Mouse (Mus musculus): ENCODE results near the gene Blvrb. TPM values are rescaled to one million over a fixed set of nuclear protein-coding genes. Genes with fewer than 3 reads are reported as not detected.
A peak's percentile ranks its signal among the peaks of the same experiment; 100 is the strongest.

Blvrb gene
- polyA plus RNA-seq, 1 experiment from 2014 or later, result 853 TPM

DNA sequence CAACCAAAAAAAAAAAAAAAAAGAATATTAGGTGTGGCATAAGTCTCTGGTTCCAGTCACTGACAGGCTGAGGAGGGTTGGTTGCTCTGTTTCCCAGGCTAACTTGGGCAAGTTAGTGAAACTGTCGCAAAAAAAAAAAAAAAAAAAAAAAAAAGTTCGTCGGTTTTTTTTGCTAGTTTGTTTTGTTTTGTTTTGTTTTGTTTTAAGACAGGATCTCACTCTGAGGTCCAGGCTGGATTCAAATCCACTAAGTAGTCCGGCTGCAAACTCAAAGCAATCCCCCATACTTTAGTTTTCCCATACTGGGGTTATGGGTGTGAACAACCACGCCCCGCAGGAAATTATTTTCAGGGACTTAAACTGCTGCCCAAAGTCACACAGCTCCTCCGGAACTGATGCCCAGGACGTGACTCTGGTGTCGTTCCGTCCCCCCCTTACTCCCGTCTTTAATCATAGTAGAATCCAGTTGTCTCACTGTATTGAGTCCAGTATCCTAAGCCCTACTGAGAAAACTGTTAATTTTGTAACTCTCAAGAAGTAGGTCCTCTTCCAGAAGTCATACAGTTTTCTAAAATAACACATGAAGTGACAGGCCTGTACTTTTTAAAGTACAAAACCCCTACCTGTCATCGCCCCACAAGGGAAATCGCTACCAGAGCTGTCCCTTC, 38.5 kb downstream of the Blvrb start:
- Histone ChIP-seq H3K4me3 (ENCODE audit: low read depth, low read length) (peak overlapping the region; percentile 93), H3K9me3 (replicated peaks; ENCODE audit: control insufficient read depth, low read length) (no peaks in the 10 kb centered on the region), H3K4me1 (ENCODE audit: control insufficient read depth, low read depth, low read length) (peaks cover 65% of the 10 kb centered on the region), H3K27ac (ENCODE audit: low read length) (peak overlapping the region; percentile 96), H3K4me2 (ENCODE audit: low read depth, low read length) (peak overlapping the region; percentile 90), H3K9ac (ENCODE audit: low read depth, low read length) (peak overlapping the region; percentile 77), H3K36me3 (ENCODE audit: control insufficient read depth, insufficient read depth) (peaks cover 10% of the 10 kb centered on the region), H3K27me3 (ENCODE audit: control insufficient read depth, insufficient read depth, low read depth, low read length) (no peaks in the 10 kb centered on the region)
- 2% methylated on average over 13 of the region's 13 CpGs for WGBS (ENCODE audit: insufficient replicate concordance)
- no peak for ATAC-seq (ENCODE audit: low read depth)

- no peaks in the 10 kb centered on the region for H3K9me3 ChIP-seq (replicated peaks; ENCODE audit: control insufficient read depth, low read length)
- peaks cover 66% of the 10 kb centered on the region for H3K4me1 ChIP-seq (ENCODE audit: control insufficient read depth, low read depth, low read length)
- no peaks in the 10 kb centered on the region for H3K27me3 ChIP-seq (ENCODE audit: control insufficient read depth, insufficient read depth, low read depth, low read length)
- H3K27ac ChIP-seq (ENCODE audit: low read length), result peak within 1 kb of the TSS; percentile 97
- peaks cover 10% of the 10 kb centered on the region for H3K36me3 ChIP-seq (ENCODE audit: control insufficient read depth, insufficient read depth)
- WGBS (ENCODE audit: insufficient replicate concordance), result under 1% methylated on average over 78 of the region's 80 CpGs
- peak within 1 kb of the TSS; percentile 90 for H3K4me2 ChIP-seq (ENCODE audit: low read depth, low read length)
- H3K9ac ChIP-seq (ENCODE audit: low read depth, low read length), result peak within 1 kb of the TSS; percentile 94
- peak; percentile 80 for ATAC-seq (ENCODE audit: low read depth)
- H3K4me3 ChIP-seq (ENCODE audit: low read depth, low read length), result peak within 1 kb of the TSS; percentile 93
Measured at GRCm38 (mm10) chr7:27486770-27487697, 39.3 kb downstream of the Blvrb start, which contains the start of gene Sertad1. Sertad1 (plus strand) TSS chr7:27486910.

- H3K27me3 ChIP-seq (ENCODE audit: control insufficient read depth, insufficient read depth, low read depth, low read length), result no peaks in the 10 kb centered on the region
- peak overlapping the region; percentile 93 for H3K4me3 ChIP-seq (ENCODE audit: low read depth, low read length)
- peak overlapping the region; percentile 94 for H3K9ac ChIP-seq (ENCODE audit: low read depth, low read length)
- no peaks in the 10 kb centered on the region for H3K9me3 ChIP-seq (replicated peaks; ENCODE audit: control insufficient read depth, low read length)
- peak overlapping the region; percentile 97 for H3K27ac ChIP-seq (ENCODE audit: low read length)
- H3K4me2 ChIP-seq (ENCODE audit: low read depth, low read length), result peak overlapping the region; percentile 90
- peaks cover 10% of the 10 kb centered on the region for H3K36me3 ChIP-seq (ENCODE audit: control insufficient read depth, insufficient read depth)
- no peak for ATAC-seq (ENCODE audit: low read depth)
- 2% methylated on average over 13 of the region's 13 CpGs for WGBS (ENCODE audit: insufficient replicate concordance)
- H3K4me1 ChIP-seq (ENCODE audit: control insufficient read depth, low read depth, low read length), result peaks cover 60% of the 10 kb centered on the region
Measured at GRCm38 (mm10) chr7:27487740-27488268, 40.0 kb downstream of the Blvrb start.

DNA sequence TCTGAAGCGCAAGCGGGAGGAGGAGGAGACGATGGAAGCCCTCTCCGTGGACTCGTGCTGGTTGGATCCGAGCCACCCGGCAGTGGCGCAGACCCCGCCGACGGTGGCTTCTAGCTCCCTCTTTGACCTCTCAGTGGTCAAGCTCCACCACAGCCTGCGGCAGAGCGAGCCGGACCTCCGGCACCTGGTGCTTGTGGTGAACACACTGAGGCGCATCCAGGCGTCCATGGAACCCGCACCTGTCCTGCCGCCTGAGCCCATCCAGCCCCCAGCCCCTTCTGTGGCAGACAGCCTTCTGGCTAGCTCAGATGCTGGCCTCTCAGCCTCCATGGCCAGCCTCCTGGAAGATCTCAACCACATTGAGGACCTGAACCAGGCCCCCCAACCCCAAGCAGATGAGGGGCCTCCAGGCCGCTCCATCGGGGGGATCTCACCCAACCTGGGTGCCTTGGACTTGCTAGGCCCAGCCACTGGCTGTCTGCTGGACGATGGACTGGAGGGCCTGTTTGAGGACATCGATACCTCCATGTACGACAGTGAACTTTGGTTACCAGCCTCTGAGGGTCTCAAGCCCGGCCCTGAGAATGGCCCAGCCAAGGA, 41.6 kb downstream of the Blvrb start:
- ATAC-seq (ENCODE audit: low read depth), result no peak
- Histone ChIP-seq H3K4me2 (ENCODE audit: low read depth, low read length) (peak overlapping the region; percentile 88; the same call in 1 of the 2 replicates), H3K4me1 (ENCODE audit: control insufficient read depth, low read depth, low read length) (peaks cover 52% of the 10 kb centered on the region), H3K9ac (ENCODE audit: low read depth, low read length) (peak overlapping the region; percentile 78; the same call in 1 of the 2 replicates), H3K36me3 (ENCODE audit: control insufficient read depth, insufficient read depth) (peaks cover 10% of the 10 kb centered on the region), H3K27me3 (ENCODE audit: control insufficient read depth, insufficient read depth, low read depth, low read length) (no peaks in the 10 kb centered on the region), H3K27ac (ENCODE audit: low read length) (peak overlapping the region; percentile 97), H3K9me3 (replicated peaks; ENCODE audit: control insufficient read depth, low read length) (no peaks in the 10 kb centered on the region), H3K4me3 (ENCODE audit: low read depth, low read length) (no peak overlapping the region; the same call in 1 of the 2 replicates)
- 86% methylated on average over 25 of the region's 25 CpGs for WGBS (ENCODE audit: insufficient replicate concordance)

DNA sequence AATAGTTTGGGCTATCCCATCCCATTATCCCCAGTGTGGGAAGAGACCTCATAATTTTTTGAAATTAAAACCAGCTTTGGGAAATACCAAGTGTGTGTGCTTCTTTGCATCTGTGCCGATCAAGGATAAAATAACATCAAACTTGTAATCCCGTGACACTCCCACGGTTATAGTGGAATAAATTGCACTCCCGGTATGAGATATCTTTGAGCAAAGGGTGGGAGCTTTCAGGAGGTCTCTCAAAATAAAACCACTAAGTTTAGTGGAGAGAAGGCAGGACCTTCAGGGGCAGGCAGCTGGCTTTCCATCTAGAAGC, 42.4 kb downstream of the Blvrb start:
- peaks cover 10% of the 10 kb centered on the region for H3K36me3 ChIP-seq (ENCODE audit: control insufficient read depth, insufficient read depth)
- H3K4me3 ChIP-seq (ENCODE audit: low read depth, low read length), result peak overlapping the region; percentile 65
- no peaks in the 10 kb centered on the region for H3K27me3 ChIP-seq (ENCODE audit: control insufficient read depth, insufficient read depth, low read depth, low read length)
- peaks cover 49% of the 10 kb centered on the region for H3K4me1 ChIP-seq (ENCODE audit: control insufficient read depth, low read depth, low read length)
- 20% methylated on average over 4 of the region's 4 CpGs for WGBS (ENCODE audit: insufficient replicate concordance)
- H3K27ac ChIP-seq (ENCODE audit: low read length), result peak overlapping the region; percentile 94
- ATAC-seq (ENCODE audit: low read depth), result no peak
- H3K9ac ChIP-seq (ENCODE audit: low read depth, low read length), result peak overlapping the region; percentile 78
- H3K9me3 ChIP-seq (replicated peaks; ENCODE audit: control insufficient read depth, low read length), result no peaks in the 10 kb centered on the region
- peak overlapping the region; percentile 88 for H3K4me2 ChIP-seq (ENCODE audit: low read depth, low read length)

DNA sequence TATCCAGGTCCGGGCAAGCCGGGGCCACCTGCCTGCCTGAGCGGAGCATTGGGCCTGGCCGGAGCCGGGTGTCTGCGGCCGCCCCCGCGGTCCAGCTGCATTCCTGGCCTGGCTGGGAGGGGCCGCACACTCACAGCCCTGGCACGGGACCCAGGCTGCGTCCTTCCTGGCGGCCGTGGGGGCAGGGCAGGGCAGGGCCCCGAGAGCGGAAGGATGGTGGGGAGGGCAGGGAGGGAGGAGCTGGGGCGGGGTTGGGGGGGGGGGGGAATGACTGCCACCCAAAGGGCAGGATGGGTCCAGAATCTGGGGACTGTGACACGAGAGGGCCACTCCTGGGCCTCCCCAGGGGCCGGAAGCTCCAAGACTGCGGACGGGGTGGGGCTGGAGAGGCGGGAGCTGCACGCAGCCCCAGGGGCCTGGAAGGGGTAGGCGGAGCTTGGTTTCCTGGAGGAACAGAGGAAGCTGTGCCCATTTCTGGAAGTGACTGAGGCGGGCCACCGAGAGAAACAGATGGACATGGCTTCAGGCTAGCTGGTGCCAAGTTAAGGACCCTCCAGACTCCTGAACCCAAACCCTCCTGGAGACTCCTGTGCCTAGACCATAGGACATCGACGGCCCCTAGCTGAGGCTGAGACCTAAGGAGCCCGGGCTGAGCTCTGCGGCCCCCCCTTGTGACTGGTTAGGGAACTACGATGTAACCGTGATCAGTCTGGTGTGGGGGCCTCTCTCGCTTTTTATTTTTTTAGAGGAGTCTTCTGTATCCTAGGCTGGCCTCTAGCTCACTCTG, 43.0 kb downstream of the Blvrb start:
- Histone ChIP-seq H3K9me3 (replicated peaks; ENCODE audit: control insufficient read depth, low read length) (no peaks in the 10 kb centered on the region), H3K9ac (ENCODE audit: low read depth, low read length) (peak overlapping the region; percentile 78), H3K4me3 (ENCODE audit: low read depth, low read length) (peak overlapping the region; percentile 65), H3K27ac (ENCODE audit: low read length) (peak overlapping the region; percentile 94), H3K27me3 (ENCODE audit: control insufficient read depth, insufficient read depth, low read depth, low read length) (no peaks in the 10 kb centered on the region), H3K4me1 (ENCODE audit: control insufficient read depth, low read depth, low read length) (peaks cover 43% of the 10 kb centered on the region), H3K36me3 (ENCODE audit: control insufficient read depth, insufficient read depth) (peaks cover 10% of the 10 kb centered on the region), H3K4me2 (ENCODE audit: low read depth, low read length) (peak overlapping the region; percentile 88)
- ATAC-seq (ENCODE audit: low read depth), result peak; percentile 82
- WGBS (ENCODE audit: insufficient replicate concordance), result under 1% methylated on average over 31 of the region's 33 CpGs

DNA sequence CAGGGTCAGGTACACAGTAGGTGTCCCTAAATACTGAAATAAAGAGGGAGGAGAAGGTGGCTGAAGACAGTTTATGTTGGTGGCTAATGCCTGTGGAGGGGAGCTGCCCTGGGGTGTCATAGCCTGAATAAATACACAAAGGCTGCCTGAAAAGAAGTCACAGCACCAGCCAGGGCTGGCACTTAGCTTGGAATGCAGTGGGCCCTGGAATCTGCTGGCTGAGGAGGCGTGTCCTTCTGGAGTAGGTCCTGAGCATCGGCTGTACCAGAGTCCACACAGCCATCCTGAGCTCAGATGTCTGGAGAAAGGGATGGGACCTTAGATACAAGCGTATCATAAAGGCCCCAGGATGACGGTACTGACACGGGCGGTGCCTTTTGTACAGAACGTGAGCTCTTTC, 44.1 kb downstream of the Blvrb start:
- H3K36me3 ChIP-seq (ENCODE audit: control insufficient read depth, insufficient read depth), result peaks cover 10% of the 10 kb centered on the region
- peaks cover 42% of the 10 kb centered on the region for H3K4me1 ChIP-seq (ENCODE audit: control insufficient read depth, low read depth, low read length)
- H3K27me3 ChIP-seq (ENCODE audit: control insufficient read depth, insufficient read depth, low read depth, low read length), result no peaks in the 10 kb centered on the region
- 74% methylated on average over 7 of the region's 7 CpGs for WGBS (ENCODE audit: insufficient replicate concordance)
- H3K27ac ChIP-seq (ENCODE audit: low read length), result peak overlapping the region; percentile 94
- no peak for ATAC-seq (ENCODE audit: low read depth)
- H3K9me3 ChIP-seq (replicated peaks; ENCODE audit: control insufficient read depth, low read length), result no peaks in the 10 kb centered on the region
- H3K4me3 ChIP-seq (ENCODE audit: low read depth, low read length), result peak overlapping the region; percentile 65; the same call in 1 of the 2 replicates
- H3K9ac ChIP-seq (ENCODE audit: low read depth, low read length), result peak overlapping the region; percentile 78; the same call in 1 of the 2 replicates
- H3K4me2 ChIP-seq (ENCODE audit: low read depth, low read length), result peak overlapping the region; percentile 88

GRCm38 (mm10) chr7:27493022-27493421, 45.2 kb downstream of the Blvrb start:
- no peaks in the 10 kb centered on the region for H3K9me3 ChIP-seq (replicated peaks; ENCODE audit: control insufficient read depth, low read length)
- H3K4me2 ChIP-seq (ENCODE audit: low read depth, low read length), result no peak overlapping the region
- H3K27me3 ChIP-seq (ENCODE audit: control insufficient read depth, insufficient read depth, low read depth, low read length), result no peaks in the 10 kb centered on the region
- H3K4me1 ChIP-seq (ENCODE audit: control insufficient read depth, low read depth, low read length), result peaks cover 47% of the 10 kb centered on the region
- H3K4me3 ChIP-seq (ENCODE audit: low read depth, low read length), result no peak overlapping the region
- no peak for ATAC-seq (ENCODE audit: low read depth)
- H3K36me3 ChIP-seq (ENCODE audit: control insufficient read depth, insufficient read depth), result peaks cover 10% of the 10 kb centered on the region
- WGBS (ENCODE audit: insufficient replicate concordance), result 47% methylated on average over 3 of the region's 3 CpGs
- no peak overlapping the region for H3K27ac ChIP-seq (ENCODE audit: low read length)
- no peak overlapping the region for H3K9ac ChIP-seq (ENCODE audit: low read depth, low read length)
